Mouse (Mus musculus) bone marrow, adult 2 months (tissue): ENCODE results near the gene Cebpz.

Experiments
- CTCF ChIP-seq: fragments of 200-500 bp; IDR thresholded peaks from 2 replicates; pipeline ENCODE4 v1.5.1; 2011; ENCODE audit warnings: low read length, control low read depth; ENCODE audit not compliant: control insufficient read depth, insufficient read depth
- POLR2A ChIP-seq: fragments of 200-500 bp; IDR thresholded peaks from 2 replicates; pipeline ENCODE4 v1.6.1; 2011; ENCODE audit warnings: low read depth, mild to moderate bottlenecking, control low read depth, low read length, borderline replicate concordance; ENCODE audit not compliant: control insufficient read depth

- TF ChIP-seq CTCF (no peak), POLR2A (no peak)
Observed at GRCm38 (mm10) chr17:78964387-78964786, 27.5 kb upstream of the Cebpz start.
